Mouse (Mus musculus) liver, embryonic 12.5 days (tissue): ENCODE data around the gene Atl1. TPM values are rescaled to one million over a fixed set of nuclear protein-coding genes. Genes with fewer than 3 reads are reported as not detected.

Experiments
- ATAC-seq: fragments of 200-750 bp; cut with Nextera tagmentation; 2 replicates; pipeline ENCODE4 v1.8.0; 2017; ENCODE audit warnings: moderate number of reproducible peaks, mild to moderate bottlenecking, moderate library complexity
- H3K27ac ChIP-seq: fragments of 300-500 bp; sonication (generic); 2 replicates; pipeline ENCODE4 v1.5.1; 2016; ENCODE audit warnings: mild to moderate bottlenecking
- H3K27me3 ChIP-seq: fragments of 300-500 bp; sonication (generic); replicated peaks from 2 replicates; pipeline ENCODE4 v1.6.1; 2016; ENCODE audit warnings: mild to moderate bottlenecking, moderate library complexity
- H3K36me3 ChIP-seq: fragments of 300-500 bp; sonication (generic); 2 replicates; pipeline ENCODE4 v1.6.1; 2016; ENCODE audit warnings: mild to moderate bottlenecking, moderate library complexity
- H3K4me1 ChIP-seq: fragments of 300-500 bp; sonication (generic); 2 replicates; pipeline ENCODE4 v1.6.1; 2016
- H3K4me2 ChIP-seq: fragments of 300-500 bp; sonication (generic); 2 replicates; pipeline ENCODE4 v1.6.1; 2016; ENCODE audit warnings: mild to moderate bottlenecking, moderate library complexity
- H3K4me3 ChIP-seq: fragments of 300-500 bp; sonication (generic); 2 replicates; pipeline ENCODE4 v1.5.1; 2016; ENCODE audit warnings: mild to moderate bottlenecking, moderate library complexity
- H3K9ac ChIP-seq: fragments of 300-500 bp; sonication (generic); 2 replicates; pipeline ENCODE4 v1.6.1; 2016; ENCODE audit warnings: mild to moderate bottlenecking, moderate library complexity
- H3K9me3 ChIP-seq: fragments of 300-500 bp; sonication (generic); replicated peaks from 2 replicates; pipeline ENCODE4 v1.6.1; 2016; ENCODE audit warnings: mild to moderate bottlenecking, moderate library complexity
- WGBS: fragments of 180-500 bp; shearing (Covaris S2); methylation state at CpG from one replicate; pipeline ENCODE4 v1.1.7; 2016; ENCODE audit not compliant: insufficient replicate concordance; 5-methylcytosine and 5-hydroxymethylcytosine counted together
- polyA plus RNA-seq: library from polyadenylated mRNA; unstranded; fragments of >200 nt; fragmentation: Nextera tagmentation; extraction: Ambion mirVana; gene quantifications from 2 replicates; pipeline ENCODE4 v1.2.1, GENCODE M21; 2016

The Atl1 gene
- polyA plus RNA-seq, 1 experiment from 2014 or later: 1.7 TPM

GRCm38 (mm10) chr12:69858847-69859246 is 33.6 kb upstream of the Atl1 start:
- H3K9ac ChIP-seq: peak overlapping the region; percentile 58
- peaks cover 36% of the 10 kb centered on the region for H3K36me3 ChIP-seq
- peak overlapping the region; percentile 52 for H3K4me2 ChIP-seq
- peaks cover 47% of the 10 kb centered on the region for H3K4me1 ChIP-seq
- peak; percentile 90 for ATAC-seq
- H3K9me3 ChIP-seq: no peaks in the 10 kb centered on the region
- peak overlapping the region; percentile 78 for H3K27ac ChIP-seq
- no peak overlapping the region for H3K4me3 ChIP-seq
- WGBS: 34% methylated on average over 4 of the region's 4 CpGs
- no peaks in the 10 kb centered on the region for H3K27me3 ChIP-seq

- Histone ChIP-seq H3K9ac (no peak overlapping the region), H3K9me3 (no peaks in the 10 kb centered on the region), H3K4me1 (peaks cover 42% of the 10 kb centered on the region), H3K4me3 (no peak overlapping the region), H3K27ac (no peak overlapping the region), H3K36me3 (peaks cover 29% of the 10 kb centered on the region), H3K4me2 (no peak overlapping the region), H3K27me3 (no peaks in the 10 kb centered on the region)
- WGBS: 52% methylated on average over 5 of the region's 5 CpGs
- no peak for ATAC-seq
Observed at GRCm38 (mm10) chr12:69863505-69863904, 28.9 kb upstream of the Atl1 start.

GRCm38 (mm10) chr12:69864164-69864692 is 28.2 kb upstream of the Atl1 start:
- H3K4me2 ChIP-seq: no peak overlapping the region
- H3K9me3 ChIP-seq: no peaks in the 10 kb centered on the region
- H3K36me3 ChIP-seq: peaks cover 29% of the 10 kb centered on the region
- H3K9ac ChIP-seq: no peak overlapping the region
- ATAC-seq: no peak
- H3K27ac ChIP-seq: no peak overlapping the region; the same call in 1 of the 2 replicates
- no peaks in the 10 kb centered on the region for H3K27me3 ChIP-seq
- peaks cover 36% of the 10 kb centered on the region for H3K4me1 ChIP-seq
- 50% methylated on average over 4 of the region's 4 CpGs for WGBS
- no peak overlapping the region for H3K4me3 ChIP-seq

- Histone ChIP-seq H3K27me3 (no peaks in the 10 kb centered on the region), H3K4me2 (no peak overlapping the region), H3K4me1 (peaks cover 32% of the 10 kb centered on the region), H3K4me3 (no peak overlapping the region), H3K27ac (no peak overlapping the region), H3K36me3 (peaks cover 49% of the 10 kb centered on the region), H3K9me3 (no peaks in the 10 kb centered on the region), H3K9ac (no peak overlapping the region)
- 42% methylated on average over 5 of the region's 5 CpGs for WGBS
- no peak for ATAC-seq
Observed at GRCm38 (mm10) chr12:69867338-69867737, 25.1 kb upstream of the Atl1 start.

GRCm38 (mm10) chr12:69871632-69872031 is 20.8 kb upstream of the Atl1 start:
- 85% methylated on average over 5 of the region's 5 CpGs for WGBS
- Histone ChIP-seq H3K4me1 (peaks cover 20% of the 10 kb centered on the region; the same call in 1 of the 2 replicates), H3K27me3 (no peaks in the 10 kb centered on the region), H3K27ac (no peak overlapping the region), H3K4me3 (no peak overlapping the region), H3K4me2 (no peak overlapping the region), H3K9ac (no peak overlapping the region), H3K36me3 (peaks cover 33% of the 10 kb centered on the region), H3K9me3 (no peaks in the 10 kb centered on the region)
- no peak for ATAC-seq

- peak; percentile 62 for ATAC-seq
- H3K9ac ChIP-seq: no peak overlapping the region
Observed at GRCm38 (mm10) chr12:69877842-69878363, 14.5 kb upstream of the Atl1 start.

GRCm38 (mm10) chr12:69879172-69879665 is 13.2 kb upstream of the Atl1 start:
- ATAC-seq: no peak
- H3K4me1 ChIP-seq: peaks cover 44% of the 10 kb centered on the region
- H3K27ac ChIP-seq: no peak overlapping the region
- peak overlapping the region; percentile 27; the same call in 1 of the 2 replicates for H3K9ac ChIP-seq
- H3K36me3 ChIP-seq: peaks cover 4% of the 10 kb centered on the region; the same call in 1 of the 2 replicates
- no peaks in the 10 kb centered on the region for H3K27me3 ChIP-seq
- peak overlapping the region; percentile 12; the same call in 1 of the 2 replicates for H3K4me2 ChIP-seq
- H3K4me3 ChIP-seq: no peak overlapping the region
- no peaks in the 10 kb centered on the region for H3K9me3 ChIP-seq
- WGBS: 36% methylated on average over 4 of the region's 4 CpGs

More at GRCm38 (mm10) chr12:69877842-69878363, 14.5 kb upstream of the Atl1 start:
- Histone ChIP-seq H3K27ac (0 out of 2 replicates have a peak overlapping the region, but pooled peaks have one; percentile 5), H3K9me3 (no peaks in the 10 kb centered on the region), H3K4me3 (no peak overlapping the region), H3K36me3 (peaks cover 7% of the 10 kb centered on the region), H3K4me2 (no peak overlapping the region), H3K4me1 (peaks cover 41% of the 10 kb centered on the region), H3K27me3 (no peaks in the 10 kb centered on the region)
- WGBS: 78% methylated on average over 9 of the region's 9 CpGs

- Histone ChIP-seq H3K4me1 (peaks cover 47% of the 10 kb centered on the region), H3K27me3 (no peaks in the 10 kb centered on the region), H3K36me3 (peaks cover 4% of the 10 kb centered on the region; the same call in 1 of the 2 replicates), H3K27ac (no peak overlapping the region), H3K4me2 (no peak overlapping the region), H3K4me3 (no peak overlapping the region), H3K9me3 (no peaks in the 10 kb centered on the region), H3K9ac (no peak overlapping the region)
- ATAC-seq: no peak
- 54% methylated on average over 6 of the region's 6 CpGs for WGBS
Observed at GRCm38 (mm10) chr12:69879739-69880138, 12.7 kb upstream of the Atl1 start.

- no peak for ATAC-seq
- no peak overlapping the region for H3K27ac ChIP-seq
- H3K4me1 ChIP-seq: peaks cover 47% of the 10 kb centered on the region
- no peak overlapping the region for H3K9ac ChIP-seq
- 76% methylated on average over 10 of the region's 10 CpGs for WGBS
- no peak overlapping the region for H3K4me3 ChIP-seq
- no peaks in the 10 kb centered on the region for H3K9me3 ChIP-seq
- H3K27me3 ChIP-seq: no peaks in the 10 kb centered on the region
- H3K4me2 ChIP-seq: no peak overlapping the region
- peaks cover 8% of the 10 kb centered on the region for H3K36me3 ChIP-seq
Observed at GRCm38 (mm10) chr12:69881198-69881905, 11.1 kb upstream of the Atl1 start.

GRCm38 (mm10) chr12:69884053-69884452 is 8.4 kb upstream of the Atl1 start:
- Histone ChIP-seq H3K4me2 (no peak overlapping the region), H3K9me3 (no peaks in the 10 kb centered on the region), H3K4me1 (peaks cover 52% of the 10 kb centered on the region), H3K9ac (no peak overlapping the region), H3K27me3 (no peaks in the 10 kb centered on the region), H3K27ac (no peak overlapping the region), H3K4me3 (no peak overlapping the region), H3K36me3 (peaks cover 21% of the 10 kb centered on the region)
- ATAC-seq: no peak
- WGBS: 90% methylated on average over 5 of the region's 5 CpGs

GRCm38 (mm10) chr12:69885170-69885923 is 7.1 kb upstream of the Atl1 start:
- H3K9me3 ChIP-seq: no peaks in the 10 kb centered on the region
- H3K27me3 ChIP-seq: no peaks in the 10 kb centered on the region
- H3K27ac ChIP-seq: no peak overlapping the region
- 79% methylated on average over 5 of the region's 5 CpGs for WGBS
- no peak overlapping the region for H3K9ac ChIP-seq
- H3K36me3 ChIP-seq: peaks cover 29% of the 10 kb centered on the region
- H3K4me2 ChIP-seq: no peak overlapping the region
- ATAC-seq: no peak
- H3K4me1 ChIP-seq: peaks cover 53% of the 10 kb centered on the region
- no peak overlapping the region for H3K4me3 ChIP-seq

- no peak overlapping the region for H3K4me2 ChIP-seq
- H3K9me3 ChIP-seq: no peaks in the 10 kb centered on the region
- peaks cover 53% of the 10 kb centered on the region for H3K4me1 ChIP-seq
- H3K4me3 ChIP-seq: no peak overlapping the region
- H3K36me3 ChIP-seq: peaks cover 37% of the 10 kb centered on the region
- no peak overlapping the region for H3K9ac ChIP-seq
- ATAC-seq: no peak
- H3K27ac ChIP-seq: no peak overlapping the region
- no peaks in the 10 kb centered on the region for H3K27me3 ChIP-seq
- WGBS: 80% methylated on average over 6 of the region's 6 CpGs
Observed at GRCm38 (mm10) chr12:69887776-69888175, 4.6 kb upstream of the Atl1 start.
